Comparison of ENCODE assay signal across 10 mouse cellular contexts in the genomic region with DNA sequence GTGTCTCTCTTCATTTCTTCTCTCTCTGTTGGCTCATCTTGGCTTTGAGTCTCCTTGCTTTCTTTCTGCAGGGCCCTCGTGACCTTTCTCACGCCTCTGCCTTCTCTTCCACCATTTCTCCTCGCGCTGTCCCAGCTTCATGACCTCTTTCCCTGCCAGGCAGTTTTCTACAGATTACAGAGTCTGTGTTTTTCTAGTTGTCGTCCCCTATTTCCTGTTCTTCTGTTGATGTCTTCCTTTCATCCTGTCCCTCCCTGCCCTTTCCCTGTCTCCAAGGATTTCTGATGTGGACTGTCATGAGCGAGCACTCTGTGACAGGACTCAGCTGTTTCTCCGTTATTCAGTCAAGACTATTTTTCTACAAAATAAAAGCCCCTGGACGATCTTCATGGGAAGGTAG.
DNase-seq lines count a peak whose midpoint lies in the region; ATAC-seq lines count a peak whose summit lies in the region.
"Had no signal": no experiment of that assay in that cellular context is flagged by ENCODE, and none has a peak within 500 bp of the region (broad histone marks: within the 10 kb centered on the region; RNA-seq: fewer than 3 reads in every experiment).

No protein-coding gene starts in this region.

- no peak overlapping the region for H3K9ac ChIP-seq in neural tube, embryonic 15.5 days (replicated peaks)
- H3K9ac ChIP-seq in heart, embryonic 14.5 days (ENCODE audit: low read length) = no peak overlapping the region
- no peak overlapping the region for H3K9ac ChIP-seq in kidney, embryonic 15.5 days

- intact Hi-C loops in left cerebral cortex, postnatal 36 days (cut with DNase I) = no loop called here

- no peaks in the 10 kb centered on the region for H3K9me3 ChIP-seq in neural tube, embryonic 15.5 days (replicated peaks)
- H3K9me3 ChIP-seq in heart, embryonic 14.5 days (ENCODE audit: control insufficient read depth, low read length) = no peaks in the 10 kb centered on the region
- H3K9me3 ChIP-seq in kidney, embryonic 15.5 days (replicated peaks) = no peaks in the 10 kb centered on the region
- H3K9me3 ChIP-seq: forebrain, embryonic 10.5 days had no signal

- H3K27ac ChIP-seq in neural tube, embryonic 15.5 days (replicated peaks) = 0 out of 2 replicates have a peak overlapping the region, but pooled peaks have one; percentile 58
- peak overlapping the region; percentile 31 to 34; a peak in 2 of 4 replicates for H3K27ac ChIP-seq in heart, embryonic 14.5 days (replicated peaks in 1 of 2; ENCODE audit: control insufficient read depth in 1 of 2, insufficient read depth in 1 of 2, low read depth in 2 of 2, low read length in 2 of 2)
- H3K27ac ChIP-seq in kidney, embryonic 15.5 days = peak overlapping the region; percentile 54; the same call in 1 of the 2 replicates
- H3K27ac ChIP-seq: forebrain, embryonic 10.5 days had no signal

- ATAC-seq in neural tube, embryonic 15.5 days (ENCODE audit: low FRiP score) = no peak
- ATAC-seq in heart, embryonic 14.5 days (ENCODE audit: insufficient number of reproducible peaks, insufficient read depth, low FRiP score, low read depth) = peak; percentile 47
- ATAC-seq in kidney, embryonic 15.5 days (replicated peaks; ENCODE audit: low FRiP score) = peak; percentile 66

- WGBS in neural tube, embryonic 15.5 days = 64% methylated on average over 8 of the region's 8 CpGs
- WGBS in heart, embryonic 14.5 days = 51% methylated on average over 8 of the region's 8 CpGs
- 9% methylated on average over 8 of the region's 8 CpGs for WGBS in kidney, embryonic 15.5 days

- no peak for DNase-seq in neural tube, embryonic 10.5 days (ENCODE audit: extremely low spot score, low spot score)
- DNase-seq in skeletal muscle tissue, adult 2 months (ENCODE audit: low read depth, low spot score) = peak; percentile 38
- no peak for DNase-seq in cerebellum, adult 11 months
- DNase-seq in left cerebral cortex, postnatal 36 days (ENCODE audit: low spot score in 2 of 2) = no peak
- no peak for DNase-seq in urinary bladder, postnatal 25 days (ENCODE audit: low spot score)

- no peak overlapping the region for H3K4me3 ChIP-seq in neural tube, embryonic 15.5 days (replicated peaks)
- no peak overlapping the region for H3K4me3 ChIP-seq in heart, embryonic 14.5 days (ENCODE audit: control insufficient read depth in 1 of 2, insufficient read depth in 1 of 2, low read depth in 1 of 2, low read length in 2 of 2)
- H3K4me3 ChIP-seq in kidney, embryonic 15.5 days (replicated peaks) = no peak overlapping the region
- H3K4me3 ChIP-seq: forebrain, embryonic 10.5 days had no signal

- no peaks in the 10 kb centered on the region for H3K36me3 ChIP-seq in neural tube, embryonic 15.5 days
- H3K36me3 ChIP-seq in heart, embryonic 14.5 days (ENCODE audit: control insufficient read depth, insufficient read depth, low read length) = no peaks in the 10 kb centered on the region
- no peaks in the 10 kb centered on the region for H3K36me3 ChIP-seq in kidney, embryonic 15.5 days
- H3K36me3 ChIP-seq: forebrain, embryonic 10.5 days; G1E had no signal

- H3K27me3 ChIP-seq in neural tube, embryonic 15.5 days (replicated peaks) = no peaks in the 10 kb centered on the region
- H3K27me3 ChIP-seq in heart, embryonic 14.5 days (ENCODE audit: control insufficient read depth, insufficient read depth, low read length) = no peaks in the 10 kb centered on the region
- no peaks in the 10 kb centered on the region for H3K27me3 ChIP-seq in kidney, embryonic 15.5 days

- no peaks in the 10 kb centered on the region for H3K4me1 ChIP-seq in neural tube, embryonic 15.5 days
- peaks cover 14 to 37% of the 10 kb centered on the region in 2 experiments for H3K4me1 ChIP-seq in heart, embryonic 14.5 days (ENCODE audit: control insufficient read depth in 2 of 2, insufficient read depth in 2 of 2, low read length in 2 of 2)
- peaks cover 14% of the 10 kb centered on the region for H3K4me1 ChIP-seq in kidney, embryonic 15.5 days

- no peak overlapping the region for H3K4me2 ChIP-seq in neural tube, embryonic 15.5 days
- no peak overlapping the region for H3K4me2 ChIP-seq in heart, embryonic 14.5 days (ENCODE audit: low read length)
- H3K4me2 ChIP-seq in kidney, embryonic 15.5 days = no peak overlapping the region
